Mouse (Mus musculus): ENCODE results near the gene Fbxl14. TPM values are rescaled to one million over a fixed set of nuclear protein-coding genes. Genes with fewer than 3 reads are reported as not detected.
A peak's percentile ranks its signal among the peaks of the same experiment; 100 is the strongest.

Fbxl14 gene
- polyA plus RNA-seq, 2 experiments from 2014 or later = 10.7 to 11.3 TPM

DNA sequence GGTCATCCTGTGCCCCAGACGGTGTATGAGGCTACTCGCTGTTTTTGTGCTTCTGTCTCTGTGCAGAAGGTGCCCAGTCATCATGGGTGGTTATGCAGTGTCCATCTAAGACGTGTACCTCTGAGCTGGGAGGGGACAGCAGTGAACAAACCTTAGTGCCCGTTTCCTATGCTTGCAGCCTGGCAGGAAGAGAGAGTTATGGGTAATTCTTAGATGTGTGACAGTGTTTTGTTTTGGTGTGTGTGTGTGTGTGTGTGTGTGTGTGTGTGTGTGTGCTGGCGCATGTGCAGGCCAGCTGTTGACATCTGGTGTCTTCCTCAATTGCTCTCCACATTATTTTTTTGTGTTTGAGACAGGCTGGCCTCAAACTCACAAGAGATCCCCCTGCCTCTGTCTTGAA, 20.6 kb downstream of the Fbxl14 start:
- peak; percentile 63 for ATAC-seq

DNA sequence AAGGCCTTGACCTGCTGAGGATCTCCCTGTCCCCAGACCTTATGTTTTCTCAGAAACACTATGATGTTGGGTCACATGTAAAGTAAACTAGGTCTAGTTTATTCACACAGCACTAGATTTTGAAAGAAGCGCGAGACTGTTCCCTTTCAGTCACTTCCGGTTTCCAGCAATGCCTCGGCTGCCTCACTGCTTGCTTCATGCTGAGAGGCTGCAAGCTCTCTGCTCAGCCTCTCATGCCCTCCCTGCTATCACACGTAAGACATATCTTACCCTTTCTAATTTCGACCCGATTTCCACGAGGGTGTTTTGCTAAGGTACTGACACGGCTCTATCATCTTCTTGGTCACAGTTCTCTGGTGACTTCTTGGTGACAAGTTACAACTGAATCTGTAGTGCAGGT, 22.6 kb downstream of the Fbxl14 start:
- peak; percentile 75 for ATAC-seq

DNA sequence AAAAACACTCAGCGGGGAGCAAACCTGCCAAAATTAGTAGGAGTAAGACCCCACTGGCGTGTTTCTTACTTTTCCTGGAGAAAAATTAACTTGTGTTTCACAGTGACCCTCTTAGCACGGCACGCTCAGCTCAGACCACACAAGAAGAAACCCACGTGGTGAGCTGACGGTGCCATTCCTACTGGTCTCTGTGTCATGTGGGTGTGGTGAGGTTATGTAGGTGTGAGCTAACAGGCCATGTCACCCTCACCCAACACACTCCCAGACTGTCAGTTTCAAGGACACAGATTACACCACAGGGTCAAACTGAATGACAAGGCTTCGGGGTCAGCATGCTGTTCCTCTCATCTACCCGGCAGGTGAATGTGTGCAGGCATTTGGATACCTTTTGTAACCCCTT, 25.3 kb downstream of the Fbxl14 start:
- ATAC-seq = no peak

DNA sequence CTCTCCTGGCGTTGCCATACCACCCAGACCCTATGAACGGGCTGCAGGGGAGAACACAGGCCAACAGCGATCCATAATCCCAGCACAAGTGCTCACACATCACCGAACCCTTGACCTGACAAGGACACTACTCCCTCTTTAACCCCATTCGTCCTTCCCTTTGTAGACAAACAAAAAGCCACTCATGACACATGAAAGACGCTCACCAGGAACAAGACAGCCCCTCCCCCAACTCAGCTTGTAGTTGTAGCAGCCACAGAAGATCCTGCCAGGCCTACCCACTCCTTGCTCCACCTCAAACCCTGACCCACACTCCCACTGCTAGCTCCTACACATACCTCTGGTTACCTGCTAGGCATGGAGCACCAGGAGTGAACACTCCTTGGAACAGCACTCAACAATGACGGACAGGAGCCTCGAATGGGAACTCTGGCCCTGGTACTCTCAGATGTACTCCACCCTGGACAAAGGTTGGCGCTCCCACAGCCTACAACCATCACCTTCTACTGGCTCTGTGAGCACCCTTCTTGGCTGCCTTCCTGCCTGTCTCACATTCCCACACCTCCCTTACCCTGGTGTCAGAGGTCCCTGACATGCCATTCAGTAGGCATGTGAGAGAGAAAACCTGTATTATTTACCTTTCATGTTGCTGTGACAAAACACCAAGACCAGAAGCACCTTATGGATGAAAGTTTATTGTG, 26.2 kb downstream of the Fbxl14 start:
- no peak for ATAC-seq

DNA sequence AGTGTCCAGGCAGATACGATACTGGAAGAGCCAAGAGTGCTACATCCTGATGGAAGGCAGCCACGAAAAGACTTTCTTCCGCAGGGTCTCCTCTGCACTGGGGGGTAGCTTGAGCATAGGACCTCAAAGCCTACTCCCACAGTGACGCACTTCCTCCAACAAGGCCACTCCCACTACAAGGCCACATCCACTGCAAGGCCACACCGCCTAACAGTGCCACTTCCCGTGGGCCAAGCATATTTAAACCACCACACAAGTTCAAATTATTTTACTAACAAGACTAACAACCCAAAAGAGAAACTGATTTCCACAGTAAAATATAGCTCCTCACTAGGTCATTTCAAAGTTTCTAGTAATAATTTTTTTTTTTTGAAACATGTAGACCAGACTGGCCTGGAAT, 28.8 kb downstream of the Fbxl14 start:
- ATAC-seq = peak; percentile 41

DNA sequence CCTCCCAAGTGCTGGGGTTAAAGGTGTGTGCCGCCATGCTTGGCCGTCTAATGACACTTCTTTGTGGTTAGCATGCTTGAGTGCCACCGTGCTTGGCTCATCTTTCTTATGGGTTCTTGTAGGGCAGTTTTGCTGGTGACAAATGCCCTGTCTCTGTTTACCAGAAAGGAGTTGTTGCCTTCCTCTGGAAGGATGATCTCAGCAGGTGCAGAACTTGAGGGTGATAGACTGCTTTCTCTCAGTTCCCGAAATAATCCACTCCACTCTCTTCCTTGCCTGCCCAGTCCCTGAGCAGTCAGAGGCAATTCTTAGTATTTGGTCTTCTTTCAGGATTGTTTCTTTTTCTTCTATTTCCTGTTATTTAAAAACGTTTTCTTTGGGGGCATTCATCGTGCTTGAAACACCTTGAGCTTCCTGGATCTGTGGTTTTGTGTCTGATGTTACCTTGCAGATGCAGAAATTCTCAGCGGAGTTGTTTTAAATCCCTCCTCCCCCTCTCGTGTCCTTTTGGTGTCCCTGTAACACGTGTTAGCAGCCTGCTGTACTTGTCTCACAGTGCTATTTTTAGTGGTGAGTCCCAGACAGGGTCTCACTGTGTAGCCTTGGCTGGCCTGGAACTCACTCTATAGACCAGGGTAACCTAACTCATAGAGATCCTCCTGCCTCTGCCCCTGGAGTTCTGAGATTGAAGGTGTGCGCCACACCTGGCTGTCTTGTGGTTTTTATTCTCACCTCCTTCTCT, 29.3 kb downstream of the Fbxl14 start:
- ATAC-seq = peak; percentile 91

DNA sequence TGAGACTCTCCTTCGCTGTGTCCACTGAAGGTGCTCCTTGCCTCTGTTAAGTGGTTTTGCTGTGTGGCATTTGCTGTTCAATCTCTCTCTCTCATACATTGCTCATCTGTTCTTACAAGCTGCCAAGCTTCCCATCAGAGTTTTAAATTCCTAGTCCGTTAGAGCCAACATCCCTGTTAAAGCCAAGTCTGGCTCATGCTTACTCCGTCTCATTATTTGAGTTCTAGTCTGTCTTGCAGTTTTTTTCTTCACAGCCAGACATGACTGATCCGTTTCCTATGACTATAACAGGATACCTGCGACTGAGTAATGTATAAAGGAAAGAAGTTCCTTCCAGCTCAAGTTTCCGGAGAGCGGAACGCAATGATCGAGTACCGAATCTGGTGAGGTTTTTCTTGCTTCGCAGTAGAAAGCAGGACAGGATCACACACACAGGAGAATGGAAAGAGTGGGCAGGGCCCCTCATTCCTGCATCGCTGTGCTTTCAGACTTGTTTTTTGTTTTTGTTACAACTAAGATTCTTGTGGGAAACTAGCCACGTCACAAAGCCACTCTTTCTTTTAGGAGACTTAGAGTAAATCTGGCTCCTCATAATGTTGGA, 30.1 kb downstream of the Fbxl14 start:
- no peak for ATAC-seq

DNA sequence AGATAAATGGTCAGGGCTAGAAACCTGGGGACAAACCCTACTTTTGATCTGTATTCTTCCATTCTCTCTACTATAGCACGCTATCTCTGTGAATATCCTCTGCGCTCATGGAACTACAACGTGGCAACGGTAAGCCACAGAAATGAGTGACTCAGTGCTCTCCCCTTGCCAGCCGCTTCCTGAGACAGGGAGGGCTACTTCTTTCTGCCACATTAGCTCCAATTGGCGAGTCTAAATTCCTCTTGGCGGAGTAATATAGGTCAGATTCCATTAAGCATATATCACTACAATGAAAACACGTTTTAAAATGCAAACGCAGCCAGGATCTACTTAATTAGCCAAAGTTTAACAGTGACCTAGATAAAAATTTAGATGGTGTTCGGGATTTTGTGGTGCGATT, 33.2 kb downstream of the Fbxl14 start:
- ATAC-seq = no peak

DNA sequence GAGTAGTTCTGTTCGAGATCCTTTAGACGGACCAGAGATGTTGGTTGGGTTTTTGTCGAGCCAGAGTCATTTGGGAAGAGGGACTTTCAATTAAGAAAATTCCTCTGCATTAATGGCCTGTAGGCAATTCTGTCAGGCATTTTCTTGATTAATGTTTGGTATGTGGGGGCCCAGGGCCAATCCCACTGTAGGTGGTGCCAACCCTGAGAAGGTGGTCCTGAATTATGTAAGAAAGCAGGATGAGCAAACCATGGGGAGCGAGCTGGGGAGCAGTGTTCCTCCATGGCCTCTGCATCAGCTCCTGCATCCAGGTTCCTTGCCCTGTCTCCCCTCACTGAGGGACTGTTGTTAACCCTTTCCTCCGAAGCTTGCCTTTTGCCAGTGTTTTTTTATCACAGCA, 34.0 kb downstream of the Fbxl14 start:
- no peak for ATAC-seq

DNA sequence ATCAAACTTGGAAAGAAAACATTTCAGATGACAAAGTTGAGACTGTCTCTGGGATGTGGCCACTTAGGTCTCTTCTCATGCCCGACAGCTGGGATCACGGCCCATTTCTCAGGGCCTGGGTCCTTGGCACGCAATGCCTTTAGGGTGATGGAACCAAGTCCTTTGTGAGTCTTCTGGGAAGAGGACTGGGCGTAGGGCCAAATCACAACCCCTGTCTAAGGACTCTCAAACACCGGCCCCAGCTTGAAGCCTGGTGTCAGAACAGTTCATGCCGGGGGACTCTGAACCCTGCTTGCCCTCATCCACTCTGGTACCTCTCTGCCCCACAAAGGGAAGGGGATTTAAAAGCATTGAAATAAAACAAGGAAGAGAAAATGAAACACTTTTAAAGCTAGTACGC, 34.6 kb downstream of the Fbxl14 start:
- no peak for ATAC-seq

DNA sequence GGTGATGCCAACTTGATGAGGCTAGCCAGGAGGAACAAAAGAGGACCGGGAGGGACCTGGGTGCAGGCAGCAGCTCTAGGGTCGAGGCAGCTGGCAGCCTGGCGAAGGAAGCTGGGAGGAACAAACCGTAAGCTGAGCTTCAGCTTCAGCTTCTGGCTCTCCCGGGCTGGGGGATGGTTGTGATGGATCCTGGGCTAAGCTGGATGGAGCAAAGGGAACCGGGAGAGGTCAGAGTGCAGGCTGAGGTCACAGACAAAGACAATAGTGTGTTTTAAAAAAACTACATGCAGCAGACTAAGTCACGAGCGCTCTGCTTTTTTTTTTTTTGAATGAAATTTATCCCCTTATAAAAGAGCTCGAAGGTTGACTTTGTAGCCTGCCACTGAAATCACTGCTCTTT, 41.3 kb downstream of the Fbxl14 start:
- ATAC-seq = no peak

DNA sequence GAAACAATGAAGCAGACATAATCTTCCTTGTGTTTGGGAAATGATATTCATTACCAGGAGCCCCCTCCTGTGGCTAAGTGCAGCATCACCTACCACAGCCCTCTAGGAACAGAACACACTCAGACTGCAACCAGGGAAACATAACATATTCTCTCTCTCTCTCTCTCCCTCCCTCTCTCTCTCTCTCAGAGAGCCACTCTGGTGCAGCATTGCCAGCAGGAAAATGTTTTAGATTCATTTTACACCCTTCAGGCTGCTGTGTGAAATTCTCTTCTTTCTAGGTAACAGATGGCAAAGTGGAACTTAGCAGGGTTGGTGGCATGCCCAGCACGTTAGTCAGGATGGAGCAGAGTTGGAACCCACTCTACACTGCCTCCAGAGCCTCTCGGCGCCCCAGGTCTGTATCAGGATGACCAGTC, 42.0 kb downstream of the Fbxl14 start:
- no peak for ATAC-seq

DNA sequence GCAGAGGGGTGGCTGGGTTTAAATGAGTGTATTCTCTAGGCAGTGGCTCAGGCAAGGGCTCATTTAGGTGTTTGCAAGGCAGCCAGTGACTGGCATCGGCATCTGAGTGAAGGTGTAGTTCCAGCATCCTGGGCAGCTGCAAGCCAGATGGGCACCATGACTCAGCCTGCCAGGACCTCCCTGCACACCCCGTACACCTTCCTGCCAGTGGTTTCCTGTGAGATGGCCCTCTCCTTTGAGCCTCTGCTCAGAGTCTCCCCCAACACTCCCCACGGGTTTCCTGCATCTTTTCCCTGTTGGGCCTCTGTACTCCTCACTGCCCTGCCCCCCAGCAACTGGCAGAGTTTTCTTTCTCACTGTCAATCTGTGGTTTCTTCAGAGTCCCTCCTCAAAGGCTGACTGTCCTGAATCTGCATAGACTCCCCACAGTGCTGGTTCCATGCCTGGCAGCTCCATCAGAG, 42.5 kb downstream of the Fbxl14 start:
- ATAC-seq = peak; percentile 77

DNA sequence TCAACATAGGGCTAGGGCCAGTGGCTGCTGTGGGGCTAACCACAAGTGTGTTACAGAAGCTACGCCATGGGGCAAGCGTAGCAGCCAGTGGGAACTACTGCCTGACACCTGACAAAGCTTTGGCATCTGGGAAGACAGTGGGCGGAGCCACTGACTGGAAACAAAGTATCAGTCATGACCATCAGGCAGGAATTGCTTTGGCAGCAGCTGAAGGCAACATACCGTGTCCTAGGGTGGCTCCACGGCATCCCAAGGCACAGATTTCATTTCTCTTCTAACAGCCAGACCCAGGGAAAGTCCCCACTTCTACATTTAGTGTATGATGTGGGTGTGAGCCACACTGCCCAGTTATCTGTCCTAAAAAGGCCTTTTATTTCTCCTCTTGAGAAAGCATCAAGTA, 47.0 kb downstream of the Fbxl14 start:
- no peak for ATAC-seq

DNA sequence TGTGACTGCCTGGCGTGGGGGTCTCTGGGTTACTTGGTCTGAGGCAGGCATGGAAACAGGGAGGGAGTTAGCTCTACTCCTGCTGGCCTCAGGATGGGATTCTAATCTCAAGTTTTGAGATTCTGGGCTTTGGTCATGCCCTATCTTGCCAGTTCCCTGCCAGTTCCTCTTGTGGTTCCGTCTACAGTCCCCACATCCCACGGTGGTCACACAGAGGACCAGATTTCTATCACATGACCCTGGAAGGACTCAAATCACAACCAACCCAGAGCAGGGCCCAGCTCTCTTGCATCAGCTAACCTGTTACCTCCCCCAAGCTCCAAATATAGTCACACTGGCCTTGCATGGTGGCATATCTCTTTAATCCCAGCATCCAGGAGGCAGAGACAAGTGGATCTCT, 50.2 kb downstream of the Fbxl14 start:
- ATAC-seq = no peak

Other genes with a start within 250 kb of the Fbxl14 start
- 10 to 100 TPM; 13.5 to 16.6 TPM for gene Cacna2d4, start 243.1 kb upstream of the Fbxl14 start, polyA plus RNA-seq (2017; shearing (Covaris generic))
- gene Lrtm2, start 148.9 kb upstream of the Fbxl14 start, polyA plus RNA-seq (2017; shearing (Covaris generic)) = under 1 TPM in 1 of 2 experiments, not detected in 1; 0.66 TPM
- gene Adipor2, start 62.0 kb upstream of the Fbxl14 start, polyA plus RNA-seq (2017; shearing (Covaris generic)) = 10 to 100 TPM in 1 of 2 experiments, 1 to 10 TPM in 1; 7.7 to 10.3 TPM
- gene Wnt5b, start 64.7 kb downstream of the Fbxl14 start, polyA plus RNA-seq (2017; shearing (Covaris generic)) = under 1 TPM in 1 of 2 experiments, not detected in 1; 0.20 TPM